Mouse (Mus musculus): ENCODE measurements around the gene Gm11733. TPM values are rescaled to one million over a fixed set of nuclear protein-coding genes. Genes with fewer than 3 reads are reported as not detected.
A peak's percentile ranks its signal among the peaks of the same experiment; 100 is the strongest.

Gm11733 gene
- polyA plus RNA-seq, 1 experiment from 2014 or later = 0.20 TPM

GRCm38 (mm10) chr11:117521906-117522780, 38.0 kb downstream of the Gm11733 start:
- Histone ChIP-seq H3K4me2 (no peak overlapping the region), H3K9me3 (no peaks in the 10 kb centered on the region), H3K4me3 (replicated peaks) (no peak overlapping the region), H3K36me3 (replicated peaks) (no peaks in the 10 kb centered on the region), H3K27ac (peak overlapping the region; percentile 73), H3K9ac (no peak overlapping the region), H3K4me1 (peaks cover 37% of the 10 kb centered on the region), H3K27me3 (peaks cover 16% of the 10 kb centered on the region; the same call in 1 of the 2 replicates)
- 64% methylated on average over 13 of the region's 13 CpGs for WGBS
- ATAC-seq (ENCODE audit: low FRiP score) = no peak

- WGBS = 56% methylated on average over 16 of the region's 16 CpGs
Measured at GRCm38 (mm10) chr11:117522879-117523519, 38.8 kb downstream of the Gm11733 start.

DNA sequence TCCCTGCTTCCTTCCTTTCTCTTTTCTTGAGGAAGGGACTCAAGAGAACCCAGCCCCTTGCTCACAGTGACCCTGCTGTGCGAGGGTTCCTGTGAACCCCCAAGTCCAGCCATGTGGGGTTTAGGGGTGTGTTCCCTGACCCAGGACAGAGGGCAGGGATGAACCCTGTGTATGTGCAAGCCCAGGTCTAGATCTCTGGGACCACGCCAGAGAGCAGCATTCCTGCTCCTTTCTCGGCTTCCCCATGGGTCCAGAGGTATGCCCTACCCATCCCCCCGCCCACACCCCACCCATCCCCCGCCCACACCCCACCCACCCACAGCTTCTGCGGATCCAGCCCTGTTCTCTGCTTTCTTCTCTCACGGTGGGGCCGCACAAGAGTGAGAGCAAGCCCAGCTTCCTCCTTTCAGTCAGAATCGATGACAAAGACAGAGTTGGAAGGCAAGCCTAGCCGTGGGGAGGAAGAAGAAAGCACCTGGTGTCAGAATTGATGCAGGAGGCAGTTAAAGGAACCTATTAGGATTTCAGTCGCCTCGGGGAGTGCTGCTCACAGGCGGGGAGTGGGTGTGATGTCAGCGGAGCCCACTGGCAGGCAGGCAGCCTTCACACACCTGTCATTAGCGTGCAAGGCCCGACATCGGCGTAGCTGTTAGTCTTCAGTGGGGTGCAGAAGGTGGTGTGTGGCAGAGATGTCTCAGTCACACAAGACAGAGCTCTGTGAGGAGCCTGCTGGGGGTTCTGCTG, 41.6 kb downstream of the Gm11733 start:
- no peak overlapping the region for H3K4me3 ChIP-seq (replicated peaks)
- 22% methylated on average over 18 of the region's 18 CpGs for WGBS
- no peak overlapping the region; the same call in 1 of the 2 replicates for H3K9ac ChIP-seq
- H3K9me3 ChIP-seq = no peaks in the 10 kb centered on the region
- no peak overlapping the region for H3K4me2 ChIP-seq
- peaks cover 37% of the 10 kb centered on the region for H3K4me1 ChIP-seq
- peaks cover 9% of the 10 kb centered on the region; the same call in 1 of the 2 replicates for H3K27me3 ChIP-seq
- peak overlapping the region; percentile 76 for H3K27ac ChIP-seq
- no peaks in the 10 kb centered on the region for H3K36me3 ChIP-seq (replicated peaks)
- ATAC-seq (ENCODE audit: low FRiP score) = no peak

More at GRCm38 (mm10) chr11:117522879-117523519, 38.8 kb downstream of the Gm11733 start:
- Histone ChIP-seq H3K27ac (peak overlapping the region; percentile 73), H3K9ac (peak overlapping the region; percentile 14; the same call in 1 of the 2 replicates), H3K4me1 (peaks cover 37% of the 10 kb centered on the region), H3K4me2 (0 out of 2 replicates have a peak overlapping the region, but pooled peaks have one; percentile 10), H3K27me3 (peaks cover 14% of the 10 kb centered on the region; the same call in 1 of the 2 replicates), H3K4me3 (replicated peaks) (no peak overlapping the region), H3K36me3 (replicated peaks) (no peaks in the 10 kb centered on the region), H3K9me3 (no peaks in the 10 kb centered on the region)
- ATAC-seq (ENCODE audit: low FRiP score) = peak; percentile 71

GRCm38 (mm10) chr11:117532374-117532773, 48.2 kb downstream of the Gm11733 start:
- Histone ChIP-seq H3K4me3 (replicated peaks) (no peak overlapping the region), H3K27me3 (no peaks in the 10 kb centered on the region), H3K9ac (no peak overlapping the region), H3K36me3 (replicated peaks) (no peaks in the 10 kb centered on the region), H3K4me2 (no peak overlapping the region), H3K4me1 (peaks cover 36% of the 10 kb centered on the region), H3K27ac (no peak overlapping the region), H3K9me3 (no peaks in the 10 kb centered on the region)
- 27% methylated on average over 10 of the region's 10 CpGs for WGBS
- no peak for ATAC-seq (ENCODE audit: low FRiP score)

DNA sequence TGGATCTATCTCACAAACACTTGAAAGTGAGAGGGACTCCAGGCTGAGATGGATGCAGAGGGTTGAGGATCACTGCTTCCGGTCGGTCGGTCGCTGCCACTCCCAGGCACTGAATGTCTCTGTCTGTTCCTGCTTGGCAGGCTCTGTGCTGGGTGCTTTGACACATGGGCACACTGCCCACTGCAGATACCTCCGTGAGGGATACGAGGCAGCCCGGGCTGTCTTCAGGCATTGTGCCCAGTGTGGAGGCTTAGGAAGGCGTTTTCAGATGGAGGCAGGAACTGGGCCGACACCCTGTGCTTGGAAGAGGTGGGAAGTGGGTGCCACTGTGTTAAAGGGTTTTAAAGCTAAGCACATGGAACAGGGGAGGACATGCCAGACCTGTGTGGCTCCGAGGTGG, 50.7 kb downstream of the Gm11733 start:
- no peaks in the 10 kb centered on the region for H3K9me3 ChIP-seq
- WGBS = 84% methylated on average over 10 of the region's 10 CpGs
- no peaks in the 10 kb centered on the region for H3K27me3 ChIP-seq
- no peak overlapping the region for H3K9ac ChIP-seq
- H3K27ac ChIP-seq = no peak overlapping the region
- H3K4me2 ChIP-seq = no peak overlapping the region
- H3K4me1 ChIP-seq = peaks cover 39% of the 10 kb centered on the region
- H3K4me3 ChIP-seq (replicated peaks) = no peak overlapping the region
- ATAC-seq (ENCODE audit: low FRiP score) = no peak
- H3K36me3 ChIP-seq (replicated peaks) = no peaks in the 10 kb centered on the region

DNA sequence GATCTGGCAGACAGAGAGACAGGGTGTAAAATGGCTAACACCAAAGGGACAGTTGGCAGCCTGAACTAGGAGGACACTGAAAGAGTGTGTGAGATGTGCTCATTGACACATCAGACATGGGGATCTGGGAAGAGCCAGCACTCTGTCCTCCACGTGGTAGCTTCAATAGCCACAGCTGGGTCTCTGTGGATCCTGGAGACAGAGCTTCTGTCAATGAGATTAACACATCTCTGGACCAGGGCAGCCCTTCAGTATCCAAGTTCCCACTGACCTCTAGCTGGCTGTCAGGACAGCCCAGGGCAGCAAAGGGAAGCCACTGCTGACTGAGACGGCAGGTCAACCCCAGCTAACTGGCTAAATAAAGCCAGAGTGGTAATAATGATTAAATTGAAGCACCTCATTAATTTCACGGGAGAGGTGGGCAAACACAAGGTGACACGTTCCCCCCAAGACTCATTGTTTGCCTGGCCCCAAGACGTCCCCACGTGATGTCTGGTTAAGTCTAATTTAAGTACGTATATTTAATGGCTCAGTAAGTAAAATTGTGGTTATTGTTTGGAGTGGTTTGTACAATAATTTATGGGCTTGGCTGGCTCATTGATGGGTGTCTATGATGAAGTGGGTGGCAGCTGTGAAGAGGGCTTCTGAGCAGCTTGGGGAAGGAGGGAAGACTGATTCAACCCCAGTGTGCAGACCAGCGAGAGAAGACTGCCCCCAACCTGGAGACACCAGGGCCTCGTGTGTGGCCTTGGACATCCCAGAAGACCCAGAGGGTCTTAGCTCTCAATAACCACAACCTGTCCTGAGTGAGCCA, 51.5 kb downstream of the Gm11733 start:
- H3K36me3 ChIP-seq (replicated peaks) = no peaks in the 10 kb centered on the region
- no peak overlapping the region for H3K27ac ChIP-seq
- H3K4me1 ChIP-seq = peaks cover 47% of the 10 kb centered on the region
- H3K9me3 ChIP-seq = no peaks in the 10 kb centered on the region
- ATAC-seq (ENCODE audit: low FRiP score) = no peak
- no peak overlapping the region for H3K4me2 ChIP-seq
- no peak overlapping the region for H3K4me3 ChIP-seq (replicated peaks)
- WGBS = 56% methylated on average over 9 of the region's 9 CpGs
- H3K27me3 ChIP-seq = no peaks in the 10 kb centered on the region
- no peak overlapping the region for H3K9ac ChIP-seq

DNA sequence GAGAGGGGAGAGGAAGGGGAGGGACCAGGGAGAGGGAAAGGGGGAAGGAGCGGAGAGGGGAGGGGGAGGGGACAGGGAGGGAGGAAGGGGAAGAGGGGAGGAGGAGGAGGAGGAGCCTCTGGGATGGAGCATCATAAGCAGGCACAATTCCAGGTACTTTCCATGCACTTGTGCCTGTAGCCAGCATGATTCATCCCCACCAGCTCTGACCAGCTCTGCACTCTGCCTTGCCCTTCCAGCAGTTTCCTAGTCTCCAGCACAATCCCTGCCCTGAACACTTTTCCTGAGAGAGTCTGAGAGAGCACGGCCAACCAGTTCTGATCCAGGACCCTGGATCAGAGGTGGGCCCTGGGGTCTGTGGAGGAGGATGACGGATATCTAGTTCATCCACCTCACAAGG, 52.4 kb downstream of the Gm11733 start:
- Histone ChIP-seq H3K4me2 (no peak overlapping the region), H3K4me1 (peaks cover 56% of the 10 kb centered on the region), H3K27me3 (no peaks in the 10 kb centered on the region), H3K9me3 (no peaks in the 10 kb centered on the region), H3K36me3 (replicated peaks) (no peaks in the 10 kb centered on the region), H3K4me3 (replicated peaks) (no peak overlapping the region), H3K27ac (no peak overlapping the region), H3K9ac (no peak overlapping the region)
- ATAC-seq (ENCODE audit: low FRiP score) = no peak
- WGBS = 66% methylated on average over 3 of the region's 3 CpGs

Other genes starting within 250 kb of the Gm11733 start
- gene Tnrc6c, start 169.9 kb downstream of the Gm11733 start, polyA plus RNA-seq (2016; fragmentation: Nextera tagmentation; extraction: Ambion mirVana) = 23.7 and 25.0 TPM in 2 replicates